Mouse (Mus musculus): ENCODE data around the gene Erich4. TPM values are rescaled to one million over a fixed set of nuclear protein-coding genes. Genes with fewer than 3 reads are reported as not detected.

Gene Erich4
- polyA plus RNA-seq (2017; shearing (Covaris generic)) = not detected

GRCm38 (mm10) chr7:25615706-25616011 is at the start of gene Erich4:
Gene Erich4, minus strand, starts transcription at chr7:25615892.
- ATAC-seq = no peak

GRCm38 (mm10) chr7:25658657-25659472 is 43.2 kb upstream of the Erich4 start, which contains the start of the genes Bckdha and Exosc5:
Gene Bckdha, minus strand, starts transcription at chr7:25658981.
Gene Exosc5, plus strand, starts transcription at chr7:25659164.
- peak; percentile 99 for ATAC-seq

- ATAC-seq = no peak
Observed at GRCm38 (mm10) chr7:25657785-25658184, 42.1 kb upstream of the Erich4 start.

- no peak for ATAC-seq
Observed at GRCm38 (mm10) chr7:25655601-25656428, 40.1 kb upstream of the Erich4 start.

GRCm38 (mm10) chr7:25652244-25652759 is 36.6 kb upstream of the Erich4 start:
- ATAC-seq = no peak

- no peak for ATAC-seq
Observed at GRCm38 (mm10) chr7:25651281-25651680, 35.6 kb upstream of the Erich4 start.

GRCm38 (mm10) chr7:25649839-25650238 is 34.1 kb upstream of the Erich4 start:
- ATAC-seq = no peak

GRCm38 (mm10) chr7:25647574-25648123 is 32.0 kb upstream of the Erich4 start:
- peak; percentile 25 for ATAC-seq

- ATAC-seq = no peak
Observed at GRCm38 (mm10) chr7:25645074-25645473, 29.4 kb upstream of the Erich4 start.

GRCm38 (mm10) chr7:25644631-25645030 is 28.9 kb upstream of the Erich4 start:
- ATAC-seq = no peak

GRCm38 (mm10) chr7:25644136-25644535 is 28.4 kb upstream of the Erich4 start:
- no peak for ATAC-seq

GRCm38 (mm10) chr7:25639754-25640153 is 24.1 kb upstream of the Erich4 start:
- no peak for ATAC-seq

GRCm38 (mm10) chr7:25637099-25637498 is 21.4 kb upstream of the Erich4 start:
- no peak for ATAC-seq

- no peak for ATAC-seq
Observed at GRCm38 (mm10) chr7:25636373-25636772, 20.7 kb upstream of the Erich4 start.

GRCm38 (mm10) chr7:25632679-25633078 is 17.0 kb upstream of the Erich4 start:
- no peak for ATAC-seq

GRCm38 (mm10) chr7:25628323-25628620 is 12.6 kb upstream of the Erich4 start:
- no peak for ATAC-seq

- no peak for ATAC-seq
Observed at GRCm38 (mm10) chr7:25627431-25628322, 12.0 kb upstream of the Erich4 start.

GRCm38 (mm10) chr7:25626509-25627430 is 11.1 kb upstream of the Erich4 start, which contains the start of gene B3gnt8:
Gene B3gnt8, plus strand, starts transcription at chr7:25626654.
- ATAC-seq = no peak

- no peak for ATAC-seq
Observed at GRCm38 (mm10) chr7:25625594-25626250, 10.0 kb upstream of the Erich4 start.

- no peak for ATAC-seq
Observed at GRCm38 (mm10) chr7:25624851-25625250, 9.2 kb upstream of the Erich4 start.

All from inflammation-experienced regulatory T-cells, adult 6 months (primary cell).